Mouse (Mus musculus) left cerebral cortex, postnatal 14 days (tissue): ENCODE data around the gene Kcnj3. TPM values are rescaled to one million over a fixed set of nuclear protein-coding genes. Genes with fewer than 3 reads are reported as not detected.
A peak's percentile ranks its signal among the peaks of the same experiment; 100 is the strongest.

ENCODE experiments used
- DNase-seq, 2 experiments: peaks; one replicate each; pipeline ENCODE4 v3.0.0; 2021 to 2022; ENCODE audit warnings: low spot score in 2 of 2, mixed read lengths in 1 of 2
- intact Hi-C: fragments of 180-260 bp; cut with DNase I; formaldehyde crosslinking; loops from one replicate; pipeline ENCODE4 v1.15.1; 2025
- long read RNA-seq, 2 experiments: library from polyadenylated mRNA; stranded (forward); transcript quantifications; one replicate each; pipeline ENCODE4 v2.0.0; 2021
- total RNA-seq, 2 experiments: library from RNA; stranded (reverse); gene quantifications; 2 replicates each; pipeline ENCODE4 v1.2.3; 2021

The Kcnj3 gene
- total RNA-seq = 10 to 100 TPM; 91.3 to 96.2 TPM
- long read RNA-seq, experiment 1, full-length matches to known transcripts = 19 of 32 reads
- long read RNA-seq, experiment 1, partial matches to known transcripts = 9 of 32 reads
- long read RNA-seq, experiment 1, other reads (novel, unspliced or antisense) = 4 of 32 reads
- long read RNA-seq, experiment 2, full-length matches to known transcripts = 10 of 18 reads
- long read RNA-seq, experiment 2, partial matches to known transcripts = 8 of 18 reads
- long read RNA-seq, experiment 2, other reads (novel, unspliced or antisense) = 0 of 18 reads

DNA sequence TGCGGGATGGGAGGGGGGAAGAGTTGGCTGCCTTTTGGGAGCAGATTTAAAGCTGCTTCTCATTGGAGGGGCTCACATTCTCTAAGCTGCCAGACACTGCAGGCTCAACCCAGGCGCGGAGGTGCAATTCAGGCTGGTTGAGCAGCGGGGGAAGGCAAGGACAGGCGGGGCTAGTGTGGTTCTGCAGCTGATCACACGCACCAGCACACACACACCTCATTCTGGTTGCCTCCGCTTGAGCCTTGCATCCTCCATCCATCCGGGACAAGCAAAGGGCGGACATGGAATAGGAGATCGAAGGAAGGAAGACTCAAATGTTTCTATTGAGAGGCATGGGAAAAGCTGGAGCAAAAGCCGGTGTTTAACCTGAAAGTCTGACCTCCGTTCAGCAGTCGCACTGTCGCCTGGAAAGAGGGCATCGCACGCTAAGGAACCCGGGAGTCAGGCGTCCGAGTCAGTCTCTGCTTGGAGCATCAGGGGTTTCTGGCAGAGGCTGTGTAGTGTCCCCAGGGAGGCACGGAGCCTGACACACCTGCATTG is at the start of gene Kcnj3:
Gene Kcnj3 (plus strand): TSS at position 250 of the 540 bp plus-strand sequence.
- DNase-seq = peak; percentile 72 to 80
- intact Hi-C loops = loop anchor here (10.0 kb wide), 1 partner anchor 211 kb away; no protein-coding TSS in a partner anchor

DNA sequence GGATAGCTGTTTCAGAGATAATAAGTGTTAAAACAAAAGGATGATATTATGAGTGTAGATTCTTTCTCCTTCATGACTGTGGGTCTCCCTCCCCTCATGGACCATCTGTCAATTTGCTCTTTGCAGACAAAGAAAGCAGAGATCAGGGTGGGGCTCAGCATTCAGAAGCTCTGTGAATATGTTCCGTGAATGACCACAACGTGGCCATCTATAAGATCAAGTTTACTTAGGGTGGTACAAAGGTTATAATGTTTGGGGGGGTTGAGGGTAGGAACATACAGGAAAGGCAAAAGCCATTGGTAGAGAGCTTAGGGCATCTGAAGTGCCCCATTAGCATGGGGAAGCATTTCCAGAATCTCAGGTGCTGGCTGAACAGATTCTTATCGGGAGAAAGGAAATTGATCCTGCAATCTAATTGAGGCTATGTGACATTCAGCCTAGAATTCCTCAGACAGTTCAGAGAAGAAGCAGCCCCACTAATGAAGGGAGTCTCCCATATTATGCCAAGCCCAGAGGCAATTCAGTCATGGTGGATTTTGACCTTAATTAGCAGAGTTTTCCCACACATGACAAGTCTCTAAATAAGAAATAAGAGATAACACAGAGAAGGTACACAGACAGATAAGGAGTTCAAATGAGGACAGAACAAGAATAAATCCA is 45.3 kb upstream of the Kcnj3 start:
- DNase-seq = no peak
- intact Hi-C loops = no loop called here

DNA sequence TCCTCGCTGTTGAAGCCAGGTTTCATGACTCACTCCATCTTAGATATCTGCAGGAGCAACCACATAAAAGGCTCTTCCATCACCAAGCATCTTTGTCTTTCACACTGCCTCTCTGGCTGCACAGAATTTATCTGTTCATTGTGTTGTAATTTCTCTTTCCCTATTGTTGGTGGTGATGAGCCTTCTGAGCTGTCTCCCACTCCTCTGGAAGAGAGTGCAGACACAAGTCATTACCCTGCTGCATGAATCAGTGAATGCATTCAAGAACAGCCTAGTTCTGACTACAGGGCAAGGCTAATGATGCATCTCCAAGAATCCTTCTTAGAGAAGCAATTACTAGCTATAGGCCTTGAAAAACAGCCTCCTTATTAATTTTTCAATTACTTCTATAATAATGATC is 30.5 kb upstream of the Kcnj3 start:
- intact Hi-C loops = no loop called here

DNA sequence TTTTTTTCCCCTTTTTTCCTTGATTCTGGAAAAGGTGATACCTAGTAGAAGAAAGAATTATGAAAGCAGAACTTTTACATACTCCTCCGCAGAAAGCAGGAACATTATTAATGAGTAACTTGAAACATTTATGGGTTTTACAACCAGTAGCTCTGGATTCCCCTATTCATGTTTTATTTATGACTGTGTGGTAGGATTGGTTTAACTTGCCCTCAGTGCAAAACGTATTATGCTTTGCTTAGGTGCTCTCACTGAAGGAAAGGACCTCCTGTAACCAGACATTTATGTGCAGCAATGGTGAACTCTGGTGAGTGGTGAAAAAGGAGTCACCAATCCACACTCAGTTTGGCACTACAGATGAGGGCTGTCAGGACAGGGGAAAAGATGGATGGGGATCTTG is 8.1 kb upstream of the Kcnj3 start:
- no peak for DNase-seq
- intact Hi-C loops = no loop called here

More for the DNA sequence above, 30.5 kb upstream of the Kcnj3 start:
- no peak for DNase-seq

DNA sequence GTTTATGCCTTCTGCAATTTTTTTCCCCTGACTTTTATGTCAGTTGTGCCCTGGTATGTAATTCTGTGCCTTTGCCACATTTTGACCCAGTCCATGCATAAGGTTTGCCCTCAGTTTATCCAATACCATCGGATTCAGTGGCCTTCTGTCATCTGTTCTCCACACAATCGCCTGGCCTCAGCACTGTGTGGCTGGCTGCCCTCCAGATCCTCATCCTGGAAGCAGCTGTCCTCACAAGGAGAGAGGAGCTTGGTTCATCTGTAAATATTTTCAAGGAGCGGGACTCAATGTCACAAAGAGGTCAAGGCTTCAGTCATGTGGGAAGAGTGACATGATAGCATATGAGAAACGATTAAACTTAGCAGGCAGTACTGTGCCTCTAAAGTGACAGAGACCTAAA is 3.7 kb upstream of the Kcnj3 start:
- no peak for DNase-seq
- intact Hi-C loops = loop anchor here (10.0 kb wide), 1 partner anchor 207 kb away; no protein-coding TSS in a partner anchor

DNA sequence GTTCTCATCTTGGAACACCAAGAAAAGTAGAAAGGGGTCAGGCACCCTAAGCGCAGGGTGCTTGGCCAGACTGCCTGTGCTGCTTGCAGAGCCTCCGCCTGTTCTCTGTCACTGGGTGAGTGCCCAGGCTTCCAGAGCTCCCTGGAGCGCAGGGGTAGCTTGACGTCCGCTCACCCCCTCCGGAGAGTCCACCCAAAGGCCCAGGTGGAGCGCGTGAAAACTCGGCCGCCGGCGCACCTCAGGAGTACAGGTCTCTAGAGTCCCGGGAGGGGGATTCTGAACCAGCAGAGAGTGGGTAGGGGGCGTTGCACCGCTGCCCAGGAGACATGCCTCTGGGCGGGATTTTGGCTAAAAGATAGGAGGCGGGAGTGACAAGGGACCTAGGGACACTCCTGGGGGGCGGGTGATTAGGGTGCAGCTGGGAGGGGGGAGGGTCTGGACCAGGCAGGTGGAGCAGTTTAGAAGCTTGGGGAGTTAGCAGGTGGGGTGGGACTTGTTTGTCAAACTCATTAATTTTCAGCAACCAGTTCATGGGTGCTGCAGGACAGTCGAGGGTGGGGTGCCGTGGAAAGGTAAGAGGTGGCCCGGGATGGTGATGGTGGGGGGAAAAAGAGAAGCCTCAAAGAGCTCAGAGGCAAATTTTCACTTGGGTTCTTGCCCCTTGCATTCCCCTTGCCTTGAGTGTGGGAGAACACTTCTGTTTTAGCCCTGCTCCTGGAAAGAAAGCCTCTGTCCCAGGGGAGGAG is 664 bp downstream of the Kcnj3 start:
- DNase-seq = peak; percentile 28 to 39
- intact Hi-C loops = loop anchor here (10.0 kb wide), 1 partner anchor 212 kb away; no protein-coding TSS in a partner anchor

DNA sequence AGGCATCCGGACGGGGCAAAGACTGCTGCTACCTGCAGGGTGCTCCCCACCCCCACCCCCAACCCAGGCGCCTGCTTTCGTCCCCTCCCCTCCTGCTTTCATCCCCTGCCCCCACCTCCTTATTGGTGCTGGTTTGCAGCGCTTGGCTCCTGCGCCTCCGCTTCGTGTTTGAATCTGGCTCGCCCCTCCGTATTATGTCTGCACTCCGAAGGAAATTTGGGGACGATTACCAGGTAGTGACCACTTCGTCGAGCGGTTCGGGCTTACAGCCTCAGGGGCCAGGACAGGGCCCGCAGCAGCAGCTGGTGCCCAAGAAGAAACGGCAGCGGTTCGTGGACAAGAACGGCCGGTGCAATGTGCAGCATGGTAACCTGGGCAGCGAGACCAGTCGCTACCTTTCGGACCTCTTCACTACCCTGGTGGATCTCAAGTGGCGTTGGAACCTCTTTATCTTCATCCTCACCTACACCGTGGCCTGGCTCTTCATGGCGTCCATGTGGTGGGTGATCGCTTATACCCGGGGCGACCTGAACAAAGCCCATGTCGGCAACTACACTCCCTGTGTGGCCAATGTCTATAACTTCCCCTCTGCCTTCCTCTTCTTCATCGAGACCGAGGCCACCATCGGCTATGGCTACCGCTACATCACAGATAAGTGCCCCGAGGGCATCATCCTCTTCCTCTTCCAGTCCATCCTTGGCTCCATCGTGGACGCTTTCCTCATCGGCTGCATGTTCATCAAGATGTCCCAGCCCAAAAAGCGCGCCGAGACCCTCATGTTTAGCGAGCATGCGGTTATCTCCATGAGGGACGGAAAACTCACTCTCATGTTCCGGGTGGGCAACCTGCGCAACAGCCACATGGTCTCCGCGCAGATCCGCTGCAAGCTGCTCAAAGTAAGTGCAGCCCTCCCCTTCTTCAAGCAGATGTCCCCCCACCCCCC is 1.5 kb downstream of the Kcnj3 start:
- peak; percentile 26 to 38 for DNase-seq
- intact Hi-C loops = loop anchor here (10.0 kb wide), 1 partner anchor 212 kb away; no protein-coding TSS in a partner anchor

DNA sequence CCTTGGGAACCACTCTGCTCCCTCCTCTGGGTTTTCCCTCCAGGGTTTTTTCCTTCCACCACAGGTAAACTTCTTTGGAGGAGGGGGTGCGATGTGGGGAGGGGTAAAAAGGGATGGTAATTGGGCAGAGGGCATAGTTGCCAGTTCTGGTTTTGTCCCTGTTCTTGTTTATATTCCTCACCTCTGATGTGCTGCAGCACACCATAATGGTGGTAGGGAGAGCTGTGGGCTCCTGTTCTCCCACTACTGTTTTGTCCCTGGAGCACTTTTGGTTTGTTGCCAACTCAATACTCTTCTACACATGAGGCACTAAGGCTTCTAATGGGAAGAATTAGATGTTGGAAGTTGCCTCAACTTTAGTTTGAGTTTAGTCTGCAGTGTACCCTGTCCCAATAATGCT is 2.2 kb downstream of the Kcnj3 start:
- intact Hi-C loops = loop anchor here (10.0 kb wide), 1 partner anchor 213 kb away; no protein-coding TSS in a partner anchor

DNA sequence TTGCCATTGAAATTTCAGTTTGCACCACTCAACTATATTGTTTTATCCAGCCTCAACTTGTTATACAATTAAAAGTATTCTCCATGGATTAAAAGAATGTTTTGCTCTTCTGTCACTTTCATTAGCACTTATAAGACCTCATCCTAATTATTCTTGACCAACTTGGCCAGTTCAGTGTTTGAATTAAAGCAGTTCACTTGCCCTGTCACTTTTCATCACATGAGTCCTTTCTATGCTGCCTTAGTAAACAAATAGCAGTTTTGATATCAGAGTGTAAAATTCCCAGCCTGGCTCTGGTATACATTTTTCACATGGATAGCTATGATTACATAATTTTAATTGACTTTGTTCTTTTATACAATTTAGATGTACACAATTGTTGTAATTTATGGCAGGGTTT is 3.4 kb downstream of the Kcnj3 start:
- no peak for DNase-seq
- intact Hi-C loops = loop anchor here (10.0 kb wide), 1 partner anchor 214 kb away; no protein-coding TSS in a partner anchor

More for the DNA sequence above, 2.2 kb downstream of the Kcnj3 start:
- DNase-seq = peak; percentile 10 to 27

DNA sequence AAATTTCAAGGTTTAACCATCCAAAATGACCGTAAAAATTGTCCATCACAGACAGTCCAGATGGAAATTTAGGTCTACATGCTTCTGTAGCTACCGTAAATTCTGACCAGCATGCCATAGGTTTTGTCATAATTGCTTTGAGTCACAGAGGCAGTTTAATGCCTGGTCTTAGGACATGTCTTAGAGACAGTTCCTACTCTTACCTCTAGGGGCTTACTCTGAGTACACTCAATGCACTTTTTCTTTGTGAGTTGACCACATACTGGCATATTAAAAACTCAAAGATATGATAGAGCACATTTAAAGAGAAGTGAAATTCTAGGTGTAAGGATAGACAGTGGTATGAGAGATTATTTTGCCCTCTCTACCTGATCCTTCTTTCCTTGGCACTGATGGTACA is 6.2 kb downstream of the Kcnj3 start:
- no peak for DNase-seq
- intact Hi-C loops = no loop called here

DNA sequence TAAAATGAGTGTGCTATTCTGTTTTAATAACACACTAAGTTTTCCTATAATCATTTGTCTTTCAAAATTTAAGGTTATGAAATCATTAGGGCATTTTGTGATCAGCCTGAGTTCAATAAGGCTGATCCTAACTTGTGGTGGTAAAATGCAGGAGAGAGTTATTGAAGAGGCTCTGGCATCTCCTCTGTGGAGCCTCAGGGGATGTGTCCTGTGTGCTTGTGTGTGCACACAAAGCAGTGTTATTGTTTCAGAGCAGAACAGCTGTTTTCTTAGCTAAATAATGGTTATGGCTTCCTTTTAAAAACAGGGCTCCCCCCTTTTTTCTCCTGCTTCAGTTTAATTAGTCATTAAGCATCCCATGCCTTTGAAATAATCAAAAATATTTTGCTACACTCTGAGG is 11.5 kb downstream of the Kcnj3 start:
- DNase-seq = no peak
- intact Hi-C loops = no loop called here

DNA sequence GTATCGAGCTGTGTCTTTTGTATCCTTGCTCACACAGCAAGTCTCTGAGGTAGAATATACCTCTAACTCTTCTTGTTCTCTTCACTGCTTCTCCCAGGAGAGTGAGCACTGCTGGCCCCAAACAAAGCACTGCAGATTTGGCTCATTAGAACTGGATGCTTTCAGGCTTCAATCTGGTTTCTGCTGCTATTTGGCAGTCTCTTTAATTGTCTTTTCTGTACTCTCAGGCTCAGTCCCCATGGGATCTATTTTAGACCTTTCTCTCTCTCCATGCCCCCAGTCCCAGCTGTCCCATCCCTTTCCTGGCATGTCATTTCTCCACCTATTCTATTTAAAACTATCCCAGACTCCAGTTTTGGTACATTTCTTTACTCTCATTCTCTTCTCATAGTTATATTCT is 15.0 kb downstream of the Kcnj3 start:
- peak; percentile 18 to 46 for DNase-seq

DNA sequence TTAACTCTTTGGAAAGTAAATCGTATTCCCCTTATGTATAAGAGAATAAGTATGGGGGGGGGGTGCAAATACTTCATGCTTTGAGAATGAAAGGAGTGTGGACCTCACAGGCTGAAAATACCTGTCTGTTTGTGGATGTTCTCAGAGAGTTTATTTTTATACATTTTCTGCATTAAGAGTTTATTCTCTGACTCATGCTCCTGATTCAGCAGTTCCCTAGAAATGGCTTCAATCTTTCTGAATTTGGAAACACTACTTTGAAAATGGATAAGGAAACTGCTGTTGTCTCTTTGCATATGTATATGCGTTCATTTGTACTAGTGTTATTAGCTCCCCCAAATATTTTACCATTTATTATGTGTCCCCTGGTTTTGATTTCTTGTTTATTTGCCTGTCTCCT is 23.4 kb downstream of the Kcnj3 start:
- DNase-seq = no peak
- intact Hi-C loops = no loop called here

More for the DNA sequence above, 15.0 kb downstream of the Kcnj3 start:
- intact Hi-C loops = no loop called here

DNA sequence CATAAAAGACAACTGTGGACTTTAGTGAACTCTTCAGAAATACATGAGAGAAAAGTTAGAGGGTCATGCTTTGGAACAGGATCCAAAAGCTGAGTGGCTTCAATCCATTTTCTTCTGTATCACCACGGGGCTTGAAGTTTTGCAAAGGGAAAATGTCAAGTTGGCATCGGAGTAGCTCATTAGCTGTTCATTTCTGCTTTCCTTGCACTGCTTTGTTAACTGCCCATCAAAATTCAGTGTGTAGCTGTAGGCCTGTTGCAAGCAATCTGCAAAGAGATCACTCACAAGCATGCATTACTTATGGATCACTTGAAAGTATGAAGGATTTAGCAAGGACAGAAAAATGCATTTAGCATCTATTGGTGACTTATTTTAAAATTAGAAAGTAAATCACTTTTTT is 33.4 kb downstream of the Kcnj3 start:
- intact Hi-C loops = no loop called here
- peak in 1 of 2 experiments; percentile 12 for DNase-seq

DNA sequence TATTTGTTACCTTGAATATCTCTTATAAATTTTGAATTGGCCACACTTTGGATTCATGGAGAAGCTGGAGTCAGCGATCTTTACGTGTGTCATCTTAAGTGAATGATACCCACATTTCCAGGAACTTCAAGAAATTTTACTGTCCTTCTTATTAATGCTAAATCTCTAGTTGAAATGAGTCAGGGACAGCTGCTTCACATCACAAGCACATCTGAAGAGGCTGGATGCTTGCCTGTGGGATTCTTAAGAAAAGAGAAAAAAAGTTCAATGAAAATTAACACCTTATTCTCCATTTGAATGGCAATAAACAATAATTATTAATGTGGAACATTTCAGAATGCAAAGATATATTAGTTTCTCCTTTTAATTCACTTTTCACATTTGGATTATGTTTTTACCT is 34.2 kb downstream of the Kcnj3 start:
- intact Hi-C loops = no loop called here
- no peak for DNase-seq

DNA sequence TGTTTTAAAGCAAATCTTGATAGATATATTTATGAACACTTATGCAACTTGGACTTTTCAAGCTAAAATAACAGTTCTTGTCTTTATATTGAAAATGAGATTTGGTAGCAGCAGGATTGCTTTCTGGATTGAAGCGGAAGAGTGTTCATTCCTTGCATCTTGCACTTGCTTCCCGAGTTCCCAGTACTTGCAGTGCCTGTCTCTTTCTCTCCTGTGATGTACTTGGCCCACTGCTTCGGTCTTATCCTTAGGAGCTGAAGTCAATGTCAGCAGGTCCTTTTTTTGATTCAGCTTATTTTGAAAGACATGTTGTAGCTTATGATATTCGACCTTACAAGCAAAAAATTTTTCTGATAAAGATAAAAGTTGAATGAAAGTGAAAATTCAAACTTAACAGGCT is 43.7 kb downstream of the Kcnj3 start:
- intact Hi-C loops = no loop called here
- no peak for DNase-seq

DNA sequence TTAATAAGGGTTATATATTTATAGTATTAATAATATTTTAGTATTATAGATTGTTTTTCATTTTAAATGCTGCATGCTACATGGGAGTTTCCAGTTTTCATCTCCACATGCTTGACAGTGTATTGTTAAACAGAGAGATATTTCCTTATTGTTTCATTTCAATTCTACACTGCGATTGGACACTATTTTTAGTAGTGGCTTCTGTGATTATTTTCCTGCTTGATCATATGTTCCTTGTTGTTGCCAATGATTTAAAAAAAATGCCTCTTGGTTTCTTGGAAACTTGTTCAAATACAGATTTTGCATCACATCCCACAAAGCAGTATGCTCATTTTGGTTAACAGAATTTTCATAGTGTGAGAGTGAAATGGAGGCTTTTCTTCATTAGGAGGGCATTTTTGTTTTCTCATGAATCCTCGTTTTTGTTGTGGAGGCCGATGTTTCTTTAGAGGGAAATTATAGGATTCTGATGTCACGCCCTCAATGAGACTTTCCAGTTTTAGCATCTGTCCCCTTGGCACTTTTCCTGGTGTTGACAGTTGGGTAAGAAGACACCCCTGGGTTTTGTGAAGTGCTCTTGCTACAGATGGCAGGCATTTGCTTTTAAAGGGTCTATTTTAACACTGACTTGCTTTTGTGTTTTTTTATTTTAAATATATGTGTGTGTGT is 44.3 kb downstream of the Kcnj3 start:
- DNase-seq = peak; percentile 13 to 34
- intact Hi-C loops = no loop called here

DNA sequence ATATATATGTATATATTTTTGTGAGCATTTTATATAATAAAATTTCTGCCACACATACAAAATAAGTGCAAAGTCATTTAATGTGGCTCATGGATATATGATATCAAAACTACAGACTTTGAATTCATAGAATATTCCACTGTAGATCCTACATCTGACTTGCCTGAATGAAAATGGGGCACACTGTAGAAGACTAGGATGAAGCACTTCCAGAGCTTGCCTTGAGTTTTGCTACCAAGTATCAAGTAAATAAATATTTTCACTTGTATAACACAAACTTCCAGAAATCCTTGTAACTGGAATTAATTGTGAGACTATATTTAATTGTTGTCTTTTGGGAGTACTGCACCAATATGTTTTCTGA is 44.8 kb downstream of the Kcnj3 start:
- intact Hi-C loops = no loop called here
- no peak for DNase-seq
